In the genomic region with DNA sequence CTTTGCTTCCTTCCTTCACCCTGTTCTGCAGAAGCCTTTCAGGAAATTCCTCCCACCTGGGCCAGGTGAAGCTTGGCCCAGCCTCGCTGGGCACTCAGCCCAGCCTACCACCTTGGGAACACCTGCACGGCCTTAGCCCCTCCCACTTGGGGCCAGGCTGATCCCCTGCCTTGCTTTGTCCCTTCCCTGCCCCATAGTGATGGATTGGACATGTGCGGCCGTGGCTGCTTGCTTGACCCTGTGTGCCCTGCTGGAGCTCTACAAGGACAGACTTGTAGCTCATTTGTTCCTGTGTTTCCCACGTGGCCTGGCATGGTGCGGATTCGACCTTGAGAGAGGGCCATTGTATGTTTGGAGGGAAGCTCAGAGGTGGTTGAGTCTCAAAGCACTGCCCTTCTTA, we compare ENCODE assay signal across 11 mouse cellular contexts. TPM values are rescaled to one million over a fixed set of nuclear protein-coding genes. Genes with fewer than 3 reads are reported as not detected.
A peak's percentile ranks its signal among the peaks of the same experiment; 100 is the strongest.
DNase-seq lines count a peak whose midpoint lies in the region; ATAC-seq and TF ChIP-seq lines count a peak whose summit lies in the region.
"Had no signal": no experiment of that assay in that cellular context is flagged by ENCODE, and none has a peak within 500 bp of the region (broad histone marks: within the 10 kb centered on the region; RNA-seq: fewer than 3 reads in every experiment).

No protein-coding gene starts in this region.

- peaks cover 39% of the 10 kb centered on the region for H3K27me3 ChIP-seq in embryonic facial prominence, embryonic 11.5 days (ENCODE audit: control insufficient read depth, insufficient read depth, low read length)
- peaks cover 96% of the 10 kb centered on the region for H3K27me3 ChIP-seq in embryonic facial prominence, embryonic 10.5 days (replicated peaks; ENCODE audit: low read depth, poor library complexity, severe bottlenecking)
- H3K27me3 ChIP-seq in kidney, embryonic 16.5 days (ENCODE audit: insufficient read depth, low read length), result peaks cover 19% of the 10 kb centered on the region

- H3K4me3 ChIP-seq in embryonic facial prominence, embryonic 11.5 days (ENCODE audit: low read depth, low read length), result no peak overlapping the region
- H3K4me3 ChIP-seq in embryonic facial prominence, embryonic 10.5 days, result no peak overlapping the region
- H3K4me3 ChIP-seq in lung, adult 2 months (replicated peaks; ENCODE audit: extremely low read depth, low read depth, low read length), result no peak overlapping the region
- H3K4me3 ChIP-seq in kidney, embryonic 16.5 days (ENCODE audit: low read length), result no peak overlapping the region
- H3K4me3 ChIP-seq: forebrain, embryonic 13.5 days; liver, embryonic 12.5 days; midbrain, embryonic 13.5 days had no signal

- no peak overlapping the region for H3K27ac ChIP-seq in embryonic facial prominence, embryonic 11.5 days (replicated peaks; ENCODE audit: low read depth, low read length)
- no peak overlapping the region for H3K27ac ChIP-seq in embryonic facial prominence, embryonic 10.5 days (replicated peaks)
- 0 out of 2 replicates have a peak overlapping the region, but pooled peaks have one; percentile 63 for H3K27ac ChIP-seq in kidney, embryonic 16.5 days (ENCODE audit: low read length)
- H3K27ac ChIP-seq: liver, embryonic 12.5 days; midbrain, embryonic 13.5 days had no signal

- WGBS in embryonic facial prominence, embryonic 11.5 days, result 50% methylated on average over 7 of the region's 7 CpGs
- WGBS in embryonic facial prominence, embryonic 10.5 days, result 64% methylated on average over 7 of the region's 7 CpGs
- WGBS in lung, adult 2 months, result 65% methylated on average over 7 of the region's 7 CpGs
- 65% methylated on average over 7 of the region's 7 CpGs for WGBS in kidney, embryonic 16.5 days

- H3K9me3 ChIP-seq in embryonic facial prominence, embryonic 11.5 days (replicated peaks; ENCODE audit: control insufficient read depth, low read length), result no peaks in the 10 kb centered on the region
- no peaks in the 10 kb centered on the region for H3K9me3 ChIP-seq in embryonic facial prominence, embryonic 10.5 days
- no peaks in the 10 kb centered on the region for H3K9me3 ChIP-seq in kidney, embryonic 16.5 days (ENCODE audit: low read length)
- H3K9me3 ChIP-seq: forebrain, embryonic 13.5 days; liver, embryonic 12.5 days; midbrain, embryonic 13.5 days had no signal

- no peaks in the 10 kb centered on the region for H3K36me3 ChIP-seq in embryonic facial prominence, embryonic 11.5 days (replicated peaks; ENCODE audit: control insufficient read depth, insufficient read depth, low read depth, low read length)
- H3K36me3 ChIP-seq in embryonic facial prominence, embryonic 10.5 days (replicated peaks), result no peaks in the 10 kb centered on the region
- H3K36me3 ChIP-seq in kidney, embryonic 16.5 days (ENCODE audit: insufficient read depth, low read length), result no peaks in the 10 kb centered on the region
- H3K36me3 ChIP-seq: liver, embryonic 12.5 days; midbrain, embryonic 13.5 days had no signal

- 0 out of 2 replicates have a peak, but pooled peaks have one; percentile 20 for ATAC-seq in embryonic facial prominence, embryonic 11.5 days (replicated peaks; ENCODE audit: insufficient number of reproducible peaks, low FRiP score, low TSS enrichment, low read depth)
- ATAC-seq in kidney, embryonic 16.5 days (ENCODE audit: low FRiP score, low TSS enrichment), result peak; percentile 67
- no peak for ATAC-seq in megakaryocyte, adult 5-6 weeks (ENCODE audit: poor library complexity, severe bottlenecking)
- no peak for ATAC-seq in frontal cortex, adult (ENCODE audit: low TSS enrichment)
- ATAC-seq: forebrain, embryonic 13.5 days; liver, embryonic 12.5 days; midbrain, embryonic 13.5 days had no signal

- H3K9ac ChIP-seq in embryonic facial prominence, embryonic 11.5 days (replicated peaks; ENCODE audit: low read length), result no peak overlapping the region
- no peak overlapping the region for H3K9ac ChIP-seq in kidney, embryonic 16.5 days (replicated peaks; ENCODE audit: low read length)
- H3K9ac ChIP-seq: forebrain, embryonic 13.5 days; liver, embryonic 12.5 days had no signal

- no peak overlapping the region for H3K4me2 ChIP-seq in embryonic facial prominence, embryonic 11.5 days (ENCODE audit: low read depth, low read length)
- H3K4me2 ChIP-seq in kidney, embryonic 16.5 days (replicated peaks; ENCODE audit: low read depth, low read length), result no peak overlapping the region
- H3K4me2 ChIP-seq: forebrain, embryonic 13.5 days; liver, embryonic 12.5 days; midbrain, embryonic 13.5 days had no signal

- TF ChIP-seq POLR2A in lung, adult 2 months (IDR thresholded peaks at IDR 0.05; ENCODE audit: borderline replicate concordance, extremely low read depth, low read depth, low read length), result no peak

- DNase-seq in embryonic facial prominence, embryonic 11.5 days (ENCODE audit: low spot score), result no peak
- DNase-seq in embryonic facial prominence, embryonic 10.5 days (ENCODE audit: low spot score), result no peak
- peak; percentile 69 to 83 for DNase-seq in lung, adult 18-20 months
- no peak for DNase-seq in lung, adult 2 months
- peak; percentile 53 for DNase-seq in ovary, postnatal 36 days (ENCODE audit: low spot score)

- peaks cover 4% of the 10 kb centered on the region; the same call in 1 of the 2 replicates for H3K4me1 ChIP-seq in embryonic facial prominence, embryonic 11.5 days (ENCODE audit: control insufficient read depth, insufficient read depth, low read length)
- peaks cover 67% of the 10 kb centered on the region for H3K4me1 ChIP-seq in embryonic facial prominence, embryonic 10.5 days
- H3K4me1 ChIP-seq in lung, adult 2 months (ENCODE audit: control insufficient read depth, insufficient read depth, low read length), result peaks cover 7% of the 10 kb centered on the region
- peaks cover 18% of the 10 kb centered on the region for H3K4me1 ChIP-seq in kidney, embryonic 16.5 days (ENCODE audit: insufficient read depth, low read length)
- H3K4me1 ChIP-seq: liver, embryonic 12.5 days had no signal

- no peak for TF ChIP-seq CTCF in lung, adult 2 months (IDR thresholded peaks at IDR 0.05; ENCODE audit: insufficient read depth, low read length)

RNA-seq across cellular contexts. Expression of a gene that starts 54.0 kb away (rescaled TPM):
- polyA plus RNA-seq in embryonic facial prominence, embryonic 11.5 days (2014; fragmentation: Nextera tagmentation; extraction: Ambion mirVana), result 1.1 and 2.9 TPM in 2 replicates
- polyA plus RNA-seq in embryonic facial prominence, embryonic 10.5 days (2016; fragmentation: Nextera tagmentation; extraction: Ambion mirVana), result 3.7 and 3.9 TPM in 2 replicates
- polyA plus RNA-seq in lung, adult 2 months (2012; rRNA removed), result 68.7 and 72.5 TPM in 2 replicates
- 5.4 and 8.8 TPM in 2 replicates for polyA plus RNA-seq in kidney, embryonic 16.5 days (2015; fragmentation: Nextera tagmentation; extraction: Ambion mirVana)
- total RNA-seq in megakaryocyte, adult 5-6 weeks (2015), result 3.0 and 3.3 TPM in 2 replicates
- 1.7 and 2.5 TPM in 2 replicates for total RNA-seq in megakaryocyte, adult 5-6 weeks (2017)

Comparison
In these comparisons a context has a peak if more than half of its experiments do, and no peak if none do; other contexts are left out.
1. DNase-seq: peak in lung, adult 18-20 months (2 of 2) and ovary, postnatal 36 days (single experiment); none in embryonic facial prominence, embryonic 11.5 days (single experiment), embryonic facial prominence, embryonic 10.5 days (single experiment) and lung, adult 2 months (single experiment).
2. ATAC-seq: peak in embryonic facial prominence, embryonic 11.5 days (single experiment) and kidney, embryonic 16.5 days (single experiment); none in megakaryocyte, adult 5-6 weeks (single experiment) and frontal cortex, adult (single experiment).